Comparison of ENCODE assay signal across 8 mouse cellular contexts in the genomic region with DNA sequence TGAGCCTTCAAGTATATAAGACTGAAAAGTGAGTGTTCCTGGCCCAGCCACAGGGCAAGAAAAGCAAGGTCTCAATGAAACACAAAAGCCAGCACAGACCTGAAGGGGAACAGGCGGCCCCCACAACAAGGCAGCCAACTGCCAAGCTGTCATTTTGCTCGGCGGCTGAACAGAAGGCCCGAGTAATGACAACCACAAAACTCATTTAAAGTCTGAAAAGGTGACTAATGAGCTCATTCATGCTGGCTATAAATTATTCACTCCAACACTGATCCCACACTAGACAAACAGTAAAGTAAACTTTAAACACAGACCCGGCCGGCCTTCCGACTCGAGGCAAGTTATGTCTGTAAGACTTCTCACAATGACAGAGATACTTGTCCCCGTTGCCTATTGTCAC.
DNase-seq lines count a peak whose midpoint lies in the region; ATAC-seq and TF ChIP-seq lines count a peak whose summit lies in the region.

No protein-coding gene starts in this region.

- H3K9ac ChIP-seq in lung, embryonic 14.5 days: no peak overlapping the region
- no peak overlapping the region for H3K9ac ChIP-seq in hindbrain, embryonic 11.5 days (ENCODE audit: low read depth, low read length)
- H3K9ac ChIP-seq in neural tube, embryonic 12.5 days: no peak overlapping the region

- H3K4me2 ChIP-seq in lung, embryonic 14.5 days: peak overlapping the region; percentile 54
- H3K4me2 ChIP-seq in hindbrain, embryonic 11.5 days (replicated peaks; ENCODE audit: low read depth, low read length): no peak overlapping the region
- H3K4me2 ChIP-seq in neural tube, embryonic 12.5 days (replicated peaks): no peak overlapping the region

- H3K27ac ChIP-seq in lung, embryonic 14.5 days (ENCODE audit: low read depth): no peak overlapping the region; the same call in 1 of the 2 replicates
- 0 out of 2 replicates have a peak overlapping the region, but pooled peaks have one; percentile 2 for H3K27ac ChIP-seq in hindbrain, embryonic 11.5 days (ENCODE audit: low read depth, low read length)
- no peak overlapping the region for H3K27ac ChIP-seq in neural tube, embryonic 12.5 days

- no peaks in the 10 kb centered on the region for H3K27me3 ChIP-seq in lung, embryonic 14.5 days (ENCODE audit: insufficient read depth, low read length)
- H3K27me3 ChIP-seq in hindbrain, embryonic 11.5 days (ENCODE audit: control insufficient read depth, insufficient read depth, low read length): no peaks in the 10 kb centered on the region
- no peaks in the 10 kb centered on the region for H3K27me3 ChIP-seq in neural tube, embryonic 12.5 days (replicated peaks)

- H3K9me3 ChIP-seq in lung, embryonic 14.5 days (ENCODE audit: low read depth, low read length): no peaks in the 10 kb centered on the region
- H3K9me3 ChIP-seq in hindbrain, embryonic 11.5 days (ENCODE audit: control insufficient read depth, low read length): no peaks in the 10 kb centered on the region
- no peaks in the 10 kb centered on the region for H3K9me3 ChIP-seq in neural tube, embryonic 12.5 days

- intact Hi-C loops in left cerebral cortex, postnatal 14 days (cut with DNase I): no loop called here

- DNase-seq in lung, embryonic 14.5 days: peak; percentile 50
- no peak for DNase-seq in lung, adult 18-20 months
- peak; percentile 49 for DNase-seq in cerebellum, adult 9-11 months
- peak; percentile 55 for DNase-seq in hindbrain, embryonic 11.5 days (ENCODE audit: low spot score)
- DNase-seq in layer of hippocampus, postnatal 25 days (ENCODE audit: extremely low spot score in 1 of 2, low spot score in 1 of 2): peak; percentile 19 to 20
- DNase-seq in left cerebral cortex, adult 18-20 months (ENCODE audit: low spot score in 2 of 2): no peak
- DNase-seq in left cerebral cortex, postnatal 14 days (ENCODE audit: low spot score in 2 of 2): no peak

- H3K4me1 ChIP-seq in lung, embryonic 14.5 days (ENCODE audit: insufficient read depth): peaks cover 9% of the 10 kb centered on the region
- no peaks in the 10 kb centered on the region for H3K4me1 ChIP-seq in hindbrain, embryonic 11.5 days (replicated peaks; ENCODE audit: control insufficient read depth, insufficient read depth, low read length)
- H3K4me1 ChIP-seq in neural tube, embryonic 12.5 days: peaks cover 10% of the 10 kb centered on the region

- TF ChIP-seq CTCF in lung, embryonic 14.5 days (IDR thresholded peaks at IDR 0.05; ENCODE audit: low read depth): no peak

- 19% methylated on average over 9 of the region's 9 CpGs for WGBS in lung, embryonic 14.5 days
- WGBS in hindbrain, embryonic 11.5 days: 40% methylated on average over 9 of the region's 9 CpGs
- WGBS in neural tube, embryonic 12.5 days: 11% methylated on average over 9 of the region's 9 CpGs

- no peaks in the 10 kb centered on the region for H3K36me3 ChIP-seq in lung, embryonic 14.5 days (ENCODE audit: insufficient read depth)
- no peaks in the 10 kb centered on the region for H3K36me3 ChIP-seq in hindbrain, embryonic 11.5 days (ENCODE audit: control insufficient read depth, insufficient read depth, low read length)
- no peaks in the 10 kb centered on the region for H3K36me3 ChIP-seq in neural tube, embryonic 12.5 days

- 0 out of 2 replicates have a peak, but pooled peaks have one; percentile 47 for ATAC-seq in lung, embryonic 14.5 days (ENCODE audit: insufficient read depth)
- peak; percentile 71 for ATAC-seq in hindbrain, embryonic 11.5 days (ENCODE audit: low FRiP score)
- peak; percentile 65; the same call in 1 of the 2 replicates for ATAC-seq in neural tube, embryonic 12.5 days (ENCODE audit: low FRiP score, low read depth)

- no peak overlapping the region for H3K4me3 ChIP-seq in lung, embryonic 14.5 days (ENCODE audit: low read depth, low read length)
- H3K4me3 ChIP-seq in hindbrain, embryonic 11.5 days (ENCODE audit: low read depth, low read length): no peak overlapping the region
- H3K4me3 ChIP-seq in neural tube, embryonic 12.5 days: no peak overlapping the region

Comparison
In these comparisons a context has a peak if more than half of its experiments do, and no peak if none do; other contexts are left out.
1. DNase-seq: peak in lung, embryonic 14.5 days (single experiment), cerebellum, adult 9-11 months (single experiment), hindbrain, embryonic 11.5 days (single experiment) and layer of hippocampus, postnatal 25 days (2 of 2); none in lung, adult 18-20 months (0 of 2), left cerebral cortex, adult 18-20 months (0 of 2) and left cerebral cortex, postnatal 14 days (0 of 2).
2. Peak in every context shown above with its lines, with median percentiles within 50 percentile points of each other: ATAC-seq.